In genomic region chr2:153630950-153631349, GRCm38 (mm10) we compare ENCODE assay signal across 16 mouse cellular contexts. TPM values are rescaled to one million over a fixed set of nuclear protein-coding genes. Genes with fewer than 3 reads are reported as not detected.
A peak's percentile ranks its signal among the peaks of the same experiment; 100 is the strongest.
DNase-seq lines count a peak whose midpoint lies in the region; ATAC-seq and TF ChIP-seq lines count a peak whose summit lies in the region.
"Had no signal": no experiment of that assay in that cellular context is flagged by ENCODE, and none has a peak within 500 bp of the region (broad histone marks: within the 10 kb centered on the region; RNA-seq: fewer than 3 reads in every experiment).

No protein-coding gene starts in this region.

- H3K9ac ChIP-seq in intestine, embryonic 14.5 days (ENCODE audit: low read length): no peak overlapping the region
- H3K9ac ChIP-seq in intestine, embryonic 16.5 days (ENCODE audit: low read depth, low read length): no peak overlapping the region
- H3K9ac ChIP-seq in midbrain, embryonic 16.5 days (ENCODE audit: low read depth, low read length): no peak overlapping the region
- H3K9ac ChIP-seq in hindbrain, postnatal 0 days (replicated peaks; ENCODE audit: low read length): no peak overlapping the region; the same call in 1 of the 2 replicates
- peak overlapping the region; percentile 31; the same call in 1 of the 2 replicates for H3K9ac ChIP-seq in neural tube, embryonic 13.5 days

- no peak overlapping the region for H3K4me3 ChIP-seq in intestine, embryonic 14.5 days (ENCODE audit: low read depth, low read length)
- no peak overlapping the region for H3K4me3 ChIP-seq in intestine, embryonic 16.5 days (ENCODE audit: low read length)
- no peak overlapping the region for H3K4me3 ChIP-seq in midbrain, embryonic 16.5 days (ENCODE audit: low read depth, low read length)
- no peak overlapping the region for H3K4me3 ChIP-seq in midbrain, embryonic 10.5 days
- H3K4me3 ChIP-seq in hindbrain, postnatal 0 days (ENCODE audit: low read length): no peak overlapping the region
- H3K4me3 ChIP-seq in neural tube, embryonic 13.5 days: no peak overlapping the region

- H3K36me3 ChIP-seq in intestine, embryonic 14.5 days (ENCODE audit: control insufficient read depth, insufficient read depth, low read length): peaks cover 34% of the 10 kb centered on the region
- H3K36me3 ChIP-seq in intestine, embryonic 16.5 days (ENCODE audit: control insufficient read depth, insufficient read depth, low read length): no peaks in the 10 kb centered on the region
- peaks cover 18% of the 10 kb centered on the region for H3K36me3 ChIP-seq in midbrain, embryonic 16.5 days (ENCODE audit: control insufficient read depth, insufficient read depth, low read length)
- peaks cover 35% of the 10 kb centered on the region for H3K36me3 ChIP-seq in midbrain, embryonic 10.5 days
- H3K36me3 ChIP-seq in hindbrain, postnatal 0 days (ENCODE audit: insufficient read depth, low read length): peaks cover 16% of the 10 kb centered on the region; the same call in 1 of the 2 replicates
- peaks cover 30% of the 10 kb centered on the region for H3K36me3 ChIP-seq in neural tube, embryonic 13.5 days

- H3K27ac ChIP-seq in intestine, embryonic 14.5 days (ENCODE audit: low read depth): no peak overlapping the region
- no peak overlapping the region for H3K27ac ChIP-seq in intestine, embryonic 16.5 days (ENCODE audit: low read length)
- H3K27ac ChIP-seq in midbrain, embryonic 16.5 days (ENCODE audit: low read length): no peak overlapping the region
- H3K27ac ChIP-seq in midbrain, embryonic 10.5 days (replicated peaks): no peak overlapping the region
- no peak overlapping the region for H3K27ac ChIP-seq in hindbrain, postnatal 0 days
- H3K27ac ChIP-seq in neural tube, embryonic 13.5 days (replicated peaks): no peak overlapping the region
- H3K27ac ChIP-seq: embryonic facial prominence, embryonic 12.5 days had no signal

- no peaks in the 10 kb centered on the region for H3K27me3 ChIP-seq in intestine, embryonic 14.5 days (replicated peaks; ENCODE audit: control insufficient read depth, insufficient read depth, low read length)
- H3K27me3 ChIP-seq in intestine, embryonic 16.5 days (replicated peaks; ENCODE audit: control insufficient read depth, insufficient read depth, low read length): no peaks in the 10 kb centered on the region
- H3K27me3 ChIP-seq in midbrain, embryonic 16.5 days (ENCODE audit: control insufficient read depth, insufficient read depth, low read depth, low read length): no peaks in the 10 kb centered on the region
- H3K27me3 ChIP-seq in midbrain, embryonic 10.5 days (ENCODE audit: low read depth, poor library complexity, severe bottlenecking): no peaks in the 10 kb centered on the region
- no peaks in the 10 kb centered on the region for H3K27me3 ChIP-seq in hindbrain, postnatal 0 days (ENCODE audit: insufficient read depth, low read length)
- no peaks in the 10 kb centered on the region for H3K27me3 ChIP-seq in neural tube, embryonic 13.5 days
- H3K27me3 ChIP-seq: embryonic facial prominence, embryonic 12.5 days had no signal

- 88% methylated on average over 3 of the region's 3 CpGs for WGBS in intestine, embryonic 14.5 days
- WGBS in intestine, embryonic 16.5 days: 87% methylated on average over 3 of the region's 3 CpGs
- WGBS in midbrain, embryonic 16.5 days: 95% methylated on average over 3 of the region's 3 CpGs
- 90% methylated on average over 3 of the region's 3 CpGs for WGBS in midbrain, embryonic 10.5 days
- WGBS in hindbrain, postnatal 0 days: 94% methylated on average over 3 of the region's 3 CpGs
- 90% methylated on average over 3 of the region's 3 CpGs for WGBS in neural tube, embryonic 13.5 days

- no peaks in the 10 kb centered on the region for H3K9me3 ChIP-seq in intestine, embryonic 14.5 days (ENCODE audit: control insufficient read depth, low read length)
- H3K9me3 ChIP-seq in intestine, embryonic 16.5 days (ENCODE audit: control insufficient read depth, low read length): no peaks in the 10 kb centered on the region
- no peaks in the 10 kb centered on the region for H3K9me3 ChIP-seq in midbrain, embryonic 16.5 days (replicated peaks; ENCODE audit: control insufficient read depth, low read length, poor library complexity, severe bottlenecking)
- no peaks in the 10 kb centered on the region for H3K9me3 ChIP-seq in midbrain, embryonic 10.5 days (replicated peaks)
- no peaks in the 10 kb centered on the region for H3K9me3 ChIP-seq in hindbrain, postnatal 0 days (ENCODE audit: low read length)
- H3K9me3 ChIP-seq in neural tube, embryonic 13.5 days: no peaks in the 10 kb centered on the region
- H3K9me3 ChIP-seq: embryonic facial prominence, embryonic 12.5 days had no signal

- H3K4me1 ChIP-seq in intestine, embryonic 14.5 days (replicated peaks; ENCODE audit: control insufficient read depth, insufficient read depth, low read length): peaks cover 11% of the 10 kb centered on the region
- peaks cover 5% of the 10 kb centered on the region; the same call in 1 of the 2 replicates for H3K4me1 ChIP-seq in intestine, embryonic 16.5 days (ENCODE audit: control insufficient read depth, insufficient read depth, low read length)
- peaks cover 18% of the 10 kb centered on the region for H3K4me1 ChIP-seq in midbrain, embryonic 16.5 days (ENCODE audit: control insufficient read depth, insufficient read depth, low read length)
- peaks cover 17% of the 10 kb centered on the region for H3K4me1 ChIP-seq in midbrain, embryonic 10.5 days
- H3K4me1 ChIP-seq in hindbrain, postnatal 0 days (ENCODE audit: insufficient read depth, low read length): 0 out of 2 replicates have a peak, but pooled peaks cover 4% of the 10 kb centered on the region
- H3K4me1 ChIP-seq in neural tube, embryonic 13.5 days (replicated peaks): peaks cover 30% of the 10 kb centered on the region

- 0 out of 2 replicates have a peak overlapping the region, but pooled peaks have one; percentile 66 for H3K4me2 ChIP-seq in intestine, embryonic 14.5 days (ENCODE audit: low read length)
- H3K4me2 ChIP-seq in intestine, embryonic 16.5 days (ENCODE audit: low read depth, low read length): no peak overlapping the region
- peak overlapping the region; percentile 67; the same call in 1 of the 2 replicates for H3K4me2 ChIP-seq in midbrain, embryonic 16.5 days (ENCODE audit: low read length)
- H3K4me2 ChIP-seq in hindbrain, postnatal 0 days (ENCODE audit: low read depth, low read length): peak overlapping the region; percentile 75; the same call in 1 of the 2 replicates
- no peak overlapping the region for H3K4me2 ChIP-seq in neural tube, embryonic 13.5 days

- no peak for ATAC-seq in intestine, embryonic 14.5 days (replicated peaks; ENCODE audit: low FRiP score, low TSS enrichment, low read depth)
- no peak for ATAC-seq in intestine, embryonic 16.5 days
- no peak for ATAC-seq in midbrain, embryonic 16.5 days
- ATAC-seq in hindbrain, postnatal 0 days: no peak
- ATAC-seq in neural tube, embryonic 13.5 days (ENCODE audit: low read depth): no peak
- ATAC-seq: inflammation-experienced regulatory T-cells, adult 6 months; lung, postnatal 0 days had no signal

- DNase-seq in intestine, embryonic 14.5 days (ENCODE audit: low spot score): no peak
- no peak for DNase-seq in midbrain, embryonic 10.5 days (ENCODE audit: low spot score)
- DNase-seq in hindbrain, postnatal 0 days (ENCODE audit: low spot score): no peak
- DNase-seq in right cerebral cortex, postnatal 14 days: no peak
- no peak for DNase-seq in frontal cortex, adult 2 months (ENCODE audit: extremely low spot score in 1 of 2, low spot score in 1 of 2)
- DNase-seq: adrenal gland, postnatal 14 days; cerebellum, adult 18-20 months; cerebellum, postnatal 36 days; gastrocnemius, postnatal 14 days; right cerebral cortex, postnatal 4 days had no signal

- TF ChIP-seq CTCF in hindbrain, postnatal 0 days (IDR thresholded peaks at IDR 0.05; ENCODE audit: low read depth): no peak

RNA-seq across cellular contexts. Expression of gene Commd7, which starts 1.6 kb away (rescaled TPM):
- polyA plus RNA-seq in intestine, embryonic 14.5 days (2014; fragmentation: Nextera tagmentation; extraction: Ambion mirVana): 67.0 and 76.6 TPM in 2 replicates
- 84.5 and 88.4 TPM in 2 replicates for polyA plus RNA-seq in intestine, embryonic 16.5 days (2015; fragmentation: Nextera tagmentation; extraction: Ambion mirVana)
- polyA plus RNA-seq in midbrain, embryonic 16.5 days (2015; fragmentation: Nextera tagmentation; extraction: Ambion mirVana): 102 and 104 TPM in 2 replicates
- 69.7 and 70.5 TPM in 2 replicates for polyA plus RNA-seq in midbrain, embryonic 10.5 days (2016; fragmentation: Nextera tagmentation; extraction: Ambion mirVana)
- total RNA-seq in hindbrain, postnatal 0 days (2014; rRNA removed): 21.2 and 25.7 TPM in 2 replicates
- 88.0 and 93.4 TPM in 2 replicates for polyA plus RNA-seq in hindbrain, postnatal 0 days (2015; fragmentation: Nextera tagmentation; extraction: Ambion mirVana)
- polyA plus RNA-seq in neural tube, embryonic 13.5 days (2015; fragmentation: Nextera tagmentation; extraction: Ambion mirVana): 84.6 and 85.9 TPM in 2 replicates
- polyA plus RNA-seq in frontal cortex, adult 2 months (2012; rRNA removed): 34.8 and 35.5 TPM in 2 replicates

RNA-seq across cellular contexts. Expression of gene Dnmt3b, which starts 18.3 kb away (rescaled TPM):
- polyA plus RNA-seq in intestine, embryonic 14.5 days (2014; fragmentation: Nextera tagmentation; extraction: Ambion mirVana): 10.9 and 12.6 TPM in 2 replicates
- polyA plus RNA-seq in intestine, embryonic 16.5 days (2015; fragmentation: Nextera tagmentation; extraction: Ambion mirVana): 6.4 and 7.8 TPM in 2 replicates
- polyA plus RNA-seq in midbrain, embryonic 16.5 days (2015; fragmentation: Nextera tagmentation; extraction: Ambion mirVana): 3.0 and 3.5 TPM in 2 replicates
- polyA plus RNA-seq in midbrain, embryonic 10.5 days (2016; fragmentation: Nextera tagmentation; extraction: Ambion mirVana): 18.8 and 20.6 TPM in 2 replicates
- total RNA-seq in hindbrain, postnatal 0 days (2014; rRNA removed): 2.5 and 2.9 TPM in 2 replicates
- 2.7 and 2.8 TPM in 2 replicates for polyA plus RNA-seq in hindbrain, postnatal 0 days (2015; fragmentation: Nextera tagmentation; extraction: Ambion mirVana)
- 3.9 and 4.6 TPM in 2 replicates for polyA plus RNA-seq in neural tube, embryonic 13.5 days (2015; fragmentation: Nextera tagmentation; extraction: Ambion mirVana)
- polyA plus RNA-seq in frontal cortex, adult 2 months (2012; rRNA removed): 1.2 and 1.5 TPM in 2 replicates

Comparison
In these comparisons a context has a peak if more than half of its experiments do, and no peak if none do; other contexts are left out.
1. H3K4me2 ChIP-seq: peak in intestine, embryonic 14.5 days (single experiment), midbrain, embryonic 16.5 days (single experiment) and hindbrain, postnatal 0 days (single experiment); none in intestine, embryonic 16.5 days (single experiment) and neural tube, embryonic 13.5 days (single experiment).